Mouse (Mus musculus) thymus, adult 2 months (tissue): ENCODE data around the gene Cadps2. TPM values are rescaled to one million over a fixed set of nuclear protein-coding genes. Genes with fewer than 3 reads are reported as not detected.

Experiments used
- DNase-seq: peaks from one replicate; pipeline ENCODE4 v3.0.0; 2021
- H3K27ac ChIP-seq: fragments of 200-500 bp; 2 replicates; pipeline ENCODE4 v1.5.1; 2012; ENCODE audit warnings: low read length, control low read depth; ENCODE audit not compliant: control insufficient read depth, insufficient read depth
- H3K27me3 ChIP-seq: fragments of 200-500 bp; 2 replicates; pipeline ENCODE4 v1.6.1; 2012; ENCODE audit warnings: mild to moderate bottlenecking, low read length, moderate library complexity, mixed read lengths; ENCODE audit not compliant: control insufficient read depth, insufficient read depth
- H3K36me3 ChIP-seq: fragments of 200-500 bp; 2 replicates; pipeline ENCODE4 v1.6.1; 2012; ENCODE audit warnings: mild to moderate bottlenecking, low read length, moderate library complexity; ENCODE audit not compliant: control insufficient read depth, insufficient read depth
- H3K4me1 ChIP-seq: fragments of 200-500 bp; replicated peaks from 2 replicates; pipeline ENCODE4 v1.6.1; 2012; ENCODE audit warnings: low read length; ENCODE audit not compliant: control insufficient read depth, insufficient read depth
- H3K4me3 ChIP-seq: fragments of 200-500 bp; 2 replicates; pipeline ENCODE4 v1.5.1; 2012; ENCODE audit warnings: mild to moderate bottlenecking, low read length, control low read depth, moderate library complexity; ENCODE audit not compliant: control insufficient read depth, insufficient read depth
- CTCF ChIP-seq: fragments of 200-500 bp; IDR thresholded peaks from 2 replicates; pipeline ENCODE4 v1.5.1; 2012; ENCODE audit warnings: mild to moderate bottlenecking, control low read depth, low read length, moderate library complexity, borderline replicate concordance; ENCODE audit not compliant: control insufficient read depth, poor library complexity, insufficient read depth; ENCODE audit errors: extremely low read depth
- POLR2A ChIP-seq: fragments of 200-500 bp; IDR thresholded peaks from 2 replicates; pipeline ENCODE4 v1.6.1; 2012; ENCODE audit warnings: mild to moderate bottlenecking, low read length, control low read depth, moderate library complexity; ENCODE audit not compliant: control insufficient read depth, poor library complexity, insufficient read depth; ENCODE audit errors: extremely low read depth
- WGBS: fragments of 180-500 bp; shearing (Covaris S2); methylation state at CpG from one replicate; pipeline ENCODE4 v1.1.7; 2018; 5-methylcytosine and 5-hydroxymethylcytosine counted together
- polyA plus RNA-seq: library from polyadenylated mRNA; depleted of rRNA; stranded (reverse); fragments of >200 nt; gene quantifications from 2 replicates; pipeline ENCODE4 v1.2.3, GENCODE M21; 2012

The Cadps2 gene
- polyA plus RNA-seq, 1 experiment, result 0.86 TPM

- Histone ChIP-seq H3K4me1 (no peaks in the 10 kb centered on the region), H3K27ac (no peak overlapping the region), H3K4me3 (no peak overlapping the region), H3K36me3 (no peaks in the 10 kb centered on the region), H3K27me3 (no peaks in the 10 kb centered on the region)
- WGBS, result 7% methylated on average over 8 of the region's 8 CpGs
- no peak for DNase-seq
- TF ChIP-seq CTCF, result no peak
- TF ChIP-seq POLR2A, result no peak
Observed at GRCm38 (mm10) chr6:23648732-23649131, 190.5 kb downstream of the Cadps2 start.

GRCm38 (mm10) chr6:23647627-23648247 is 191.5 kb downstream of the Cadps2 start:
- H3K4me1 ChIP-seq, result no peaks in the 10 kb centered on the region
- no peak for DNase-seq
- H3K27ac ChIP-seq, result no peak overlapping the region
- TF ChIP-seq POLR2A, result no peak
- TF ChIP-seq CTCF, result no peak
- 78% methylated on average over 7 of the region's 7 CpGs for WGBS
- no peak overlapping the region for H3K4me3 ChIP-seq
- H3K36me3 ChIP-seq, result no peaks in the 10 kb centered on the region
- H3K27me3 ChIP-seq, result no peaks in the 10 kb centered on the region

- TF ChIP-seq CTCF (no peak), POLR2A (no peak)
- H3K27me3 ChIP-seq, result no peaks in the 10 kb centered on the region
- H3K4me3 ChIP-seq, result no peak overlapping the region
- no peak overlapping the region for H3K27ac ChIP-seq
- DNase-seq, result no peak
- no peaks in the 10 kb centered on the region for H3K4me1 ChIP-seq
- no peaks in the 10 kb centered on the region for H3K36me3 ChIP-seq
- 51% methylated on average over 3 of the region's 3 CpGs for WGBS
Observed at GRCm38 (mm10) chr6:23637081-23637480, 202.1 kb downstream of the Cadps2 start.

- Histone ChIP-seq H3K27me3 (no peaks in the 10 kb centered on the region), H3K4me1 (no peaks in the 10 kb centered on the region), H3K27ac (no peak overlapping the region), H3K36me3 (no peaks in the 10 kb centered on the region), H3K4me3 (no peak overlapping the region)
- no peak for DNase-seq
- no peak for TF ChIP-seq POLR2A
- TF ChIP-seq CTCF, result no peak
- 93% methylated on average over 3 of the region's 3 CpGs for WGBS
Observed at GRCm38 (mm10) chr6:23635208-23635607, 204.0 kb downstream of the Cadps2 start.

GRCm38 (mm10) chr6:23634016-23634415 is 205.2 kb downstream of the Cadps2 start:
- no peak for DNase-seq
- Histone ChIP-seq H3K4me3 (no peak overlapping the region), H3K4me1 (no peaks in the 10 kb centered on the region), H3K36me3 (no peaks in the 10 kb centered on the region), H3K27me3 (no peaks in the 10 kb centered on the region), H3K27ac (no peak overlapping the region)
- no peak for TF ChIP-seq POLR2A
- no peak for TF ChIP-seq CTCF
- 92% methylated on average over 9 of the region's 9 CpGs for WGBS

- WGBS, result 84% methylated on average over 4 of the region's 4 CpGs
- DNase-seq, result no peak
- no peaks in the 10 kb centered on the region for H3K4me1 ChIP-seq
Observed at GRCm38 (mm10) chr6:23630465-23630864, 208.8 kb downstream of the Cadps2 start.

GRCm38 (mm10) chr6:23575102-23575501 is 264.1 kb downstream of the Cadps2 start:
- H3K4me3 ChIP-seq, result no peak overlapping the region
- WGBS, result 93% methylated on average over 2 of the region's 2 CpGs
- H3K4me1 ChIP-seq, result no peaks in the 10 kb centered on the region
- no peak overlapping the region for H3K27ac ChIP-seq
- no peak for DNase-seq
- TF ChIP-seq POLR2A (no peak), CTCF (no peak)
- H3K27me3 ChIP-seq, result no peaks in the 10 kb centered on the region
- H3K36me3 ChIP-seq, result no peaks in the 10 kb centered on the region

More at GRCm38 (mm10) chr6:23630465-23630864, 208.8 kb downstream of the Cadps2 start:
- TF ChIP-seq CTCF (no peak), POLR2A (no peak)
- Histone ChIP-seq H3K36me3 (no peaks in the 10 kb centered on the region), H3K4me3 (no peak overlapping the region), H3K27me3 (no peaks in the 10 kb centered on the region), H3K27ac (no peak overlapping the region)
